Mouse (Mus musculus): ENCODE measurements at regions not wholly inside any gene's neighbourhood (a gene's known extent, or its start where the extent isn't known, plus 50 kb on each side); places are given as distances from the start of the nearest gene placed in this dataset.
"Not testable (repeated sequence)": the region's sequence is repeated elsewhere in the genome, so short reads cannot be mapped to it uniquely, and the experiment has no call there.

DNA sequence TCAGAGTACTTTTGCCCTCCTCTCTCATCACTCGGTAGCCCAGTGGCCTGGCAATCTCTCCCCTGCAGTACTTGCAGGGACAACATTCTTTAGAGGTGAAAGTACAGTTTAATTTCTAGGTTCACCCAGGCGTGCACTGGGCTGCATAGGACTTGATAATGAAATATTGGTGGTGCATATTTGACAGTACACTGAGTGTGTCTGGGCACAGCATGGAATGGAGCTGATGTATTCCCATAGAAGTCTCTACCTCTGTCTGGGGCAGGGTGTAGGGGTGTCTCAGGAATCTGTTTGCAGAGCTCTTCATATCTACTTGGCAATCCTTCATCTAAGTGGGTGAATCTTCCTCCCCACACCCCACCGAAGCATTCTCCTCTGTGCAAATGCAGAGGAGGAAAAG lies 893.8 kb downstream of the Gm9195 start:
- Histone ChIP-seq H3K4me3 (ENCODE audit: low read depth, low read length) (no peak overlapping the region), H3K27me3 (ENCODE audit: control insufficient read depth, insufficient read depth, low read length) (no peaks in the 10 kb centered on the region), H3K4me1 (ENCODE audit: control insufficient read depth, insufficient read depth, insufficient read length, low read length) (no peaks in the 10 kb centered on the region), H3K27ac (ENCODE audit: insufficient read depth, low read depth, low read length) (no peak overlapping the region), H3K36me3 (ENCODE audit: control insufficient read depth, insufficient read depth, low read length) (no peaks in the 10 kb centered on the region)
- WGBS: 54% methylated on average over 3 of the region's 3 CpGs
- TF ChIP-seq CTCF (IDR thresholded peaks at IDR 0.05; ENCODE audit: extremely low read depth, insufficient read length, insufficient replicate concordance, low read depth, low read length) (no peak), POLR2A (IDR thresholded peaks at IDR 0.05; ENCODE audit: low read depth, low read length) (no peak)

- Histone ChIP-seq H3K4me1 (ENCODE audit: control insufficient read depth, insufficient read depth, insufficient read length, low read length) (no peaks in the 10 kb centered on the region), H3K27me3 (ENCODE audit: control insufficient read depth, insufficient read depth, low read length) (no peaks in the 10 kb centered on the region), H3K4me3 (ENCODE audit: low read depth, low read length) (no peak overlapping the region), H3K36me3 (ENCODE audit: control insufficient read depth, insufficient read depth, low read length) (no peaks in the 10 kb centered on the region), H3K27ac (ENCODE audit: insufficient read depth, low read depth, low read length) (no peak overlapping the region)
- 66% methylated on average over 1 of the region's 1 CpGs for WGBS
- no peak for TF ChIP-seq CTCF (IDR thresholded peaks at IDR 0.05; ENCODE audit: extremely low read depth, insufficient read length, insufficient replicate concordance, low read depth, low read length)
- TF ChIP-seq POLR2A (IDR thresholded peaks at IDR 0.05; ENCODE audit: low read depth, low read length): no peak
Measured at GRCm38 (mm10) chr14:71588694-71589240, 902.9 kb downstream of the Gm9195 start.

DNA sequence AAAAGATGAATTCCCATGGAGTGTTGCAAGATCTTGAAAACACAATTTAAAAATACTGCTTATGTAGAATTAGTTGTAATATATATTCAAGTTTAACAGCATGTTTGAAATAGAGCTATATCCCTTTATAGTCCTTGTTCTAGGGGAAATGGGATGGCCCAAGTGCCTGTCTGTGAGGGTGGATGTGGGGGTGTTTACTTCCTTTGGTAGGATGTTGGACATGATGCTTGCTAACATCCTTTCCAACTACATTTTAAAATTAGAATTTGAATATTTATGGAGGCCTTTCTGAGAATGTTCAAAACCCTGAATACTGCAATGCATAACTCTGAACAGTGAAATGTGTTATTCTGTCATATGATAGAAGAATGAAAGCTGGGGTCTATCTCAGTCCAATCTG lies 903.6 kb downstream of the Gm9195 start:
- no peak for TF ChIP-seq CTCF (IDR thresholded peaks at IDR 0.05; ENCODE audit: extremely low read depth, insufficient read length, insufficient replicate concordance, low read depth, low read length)
- no peak for TF ChIP-seq POLR2A (IDR thresholded peaks at IDR 0.05; ENCODE audit: low read depth, low read length)
- H3K27me3 ChIP-seq (ENCODE audit: control insufficient read depth, insufficient read depth, low read length): no peaks in the 10 kb centered on the region
- H3K36me3 ChIP-seq (ENCODE audit: control insufficient read depth, insufficient read depth, low read length): no peaks in the 10 kb centered on the region
- no peaks in the 10 kb centered on the region for H3K4me1 ChIP-seq (ENCODE audit: control insufficient read depth, insufficient read depth, insufficient read length, low read length)
- no peak overlapping the region for H3K27ac ChIP-seq (ENCODE audit: insufficient read depth, low read depth, low read length)
- H3K4me3 ChIP-seq (ENCODE audit: low read depth, low read length): no peak overlapping the region

GRCm38 (mm10) chr14:71564816-71565215 lies 926.8 kb downstream of the Gm9195 start:
- H3K36me3 ChIP-seq (ENCODE audit: control insufficient read depth, insufficient read depth, low read length): no peaks in the 10 kb centered on the region
- TF ChIP-seq POLR2A (IDR thresholded peaks at IDR 0.05; ENCODE audit: low read depth, low read length): no peak
- TF ChIP-seq CTCF (IDR thresholded peaks at IDR 0.05; ENCODE audit: extremely low read depth, insufficient read length, insufficient replicate concordance, low read depth, low read length): no peak
- no peaks in the 10 kb centered on the region for H3K27me3 ChIP-seq (ENCODE audit: control insufficient read depth, insufficient read depth, low read length)
- H3K4me1 ChIP-seq (ENCODE audit: control insufficient read depth, insufficient read depth, insufficient read length, low read length): no peaks in the 10 kb centered on the region
- 53% methylated on average over 3 of the region's 3 CpGs for WGBS
- H3K4me3 ChIP-seq (ENCODE audit: low read depth, low read length): no peak overlapping the region
- H3K27ac ChIP-seq (ENCODE audit: insufficient read depth, low read depth, low read length): no peak overlapping the region

DNA sequence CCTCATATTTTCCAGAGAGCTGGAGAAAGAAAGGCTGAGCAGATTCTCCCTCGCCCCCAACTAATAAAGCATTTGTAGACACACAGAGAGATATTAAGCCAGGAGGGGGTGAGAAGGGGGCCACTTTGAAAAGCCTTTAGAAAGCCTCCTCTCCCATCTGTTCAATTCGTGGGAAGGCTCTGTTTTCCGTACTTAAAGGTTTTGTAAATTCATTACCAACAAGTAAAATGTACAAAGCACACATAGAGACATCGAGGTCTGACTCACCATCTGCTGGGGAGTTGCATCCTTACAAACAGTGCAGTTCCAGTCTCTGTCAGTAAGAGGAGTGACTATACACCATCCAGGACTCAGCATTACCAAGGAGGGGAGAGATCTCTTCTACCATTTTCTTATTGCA lies 929.7 kb downstream of the Gm9195 start:
- 77% methylated on average over 4 of the region's 4 CpGs for WGBS
- Histone ChIP-seq H3K36me3 (ENCODE audit: control insufficient read depth, insufficient read depth, low read length) (no peaks in the 10 kb centered on the region), H3K4me1 (ENCODE audit: control insufficient read depth, insufficient read depth, insufficient read length, low read length) (no peaks in the 10 kb centered on the region), H3K27ac (ENCODE audit: insufficient read depth, low read depth, low read length) (no peak overlapping the region), H3K4me3 (ENCODE audit: low read depth, low read length) (no peak overlapping the region), H3K27me3 (ENCODE audit: control insufficient read depth, insufficient read depth, low read length) (no peaks in the 10 kb centered on the region)
- no peak for TF ChIP-seq CTCF (IDR thresholded peaks at IDR 0.05; ENCODE audit: extremely low read depth, insufficient read length, insufficient replicate concordance, low read depth, low read length)
- no peak for TF ChIP-seq POLR2A (IDR thresholded peaks at IDR 0.05; ENCODE audit: low read depth, low read length)

DNA sequence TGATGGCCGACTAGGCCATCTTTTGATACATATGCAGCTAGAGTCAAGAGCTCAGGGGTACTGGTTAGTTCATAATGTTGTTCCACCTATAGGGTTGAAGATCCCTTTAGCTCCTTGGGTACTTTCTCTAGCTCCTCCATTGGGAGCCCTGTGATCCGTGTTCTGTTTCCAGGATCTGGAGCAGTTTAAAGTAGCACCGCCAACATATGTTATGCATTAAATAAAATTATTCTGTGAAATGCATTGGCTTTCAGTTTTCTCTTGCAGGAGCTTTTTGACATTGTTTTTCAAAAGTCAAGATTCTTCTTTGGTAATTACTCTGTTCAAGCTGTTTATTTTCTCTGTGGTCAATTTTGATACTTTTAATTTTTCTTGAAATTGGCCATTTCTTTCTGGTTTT lies 937.3 kb downstream of the Gm9195 start:
- H3K4me3 ChIP-seq (ENCODE audit: low read depth, low read length); H3K4me1 ChIP-seq (ENCODE audit: control insufficient read depth, insufficient read depth, insufficient read length, low read length); H3K27me3 ChIP-seq (ENCODE audit: control insufficient read depth, insufficient read depth, low read length); H3K36me3 ChIP-seq (ENCODE audit: control insufficient read depth, insufficient read depth, low read length); H3K27ac ChIP-seq (ENCODE audit: insufficient read depth, low read depth, low read length): not testable (repeated sequence)
- WGBS: 96% methylated on average over 2 of the region's 3 CpGs

DNA sequence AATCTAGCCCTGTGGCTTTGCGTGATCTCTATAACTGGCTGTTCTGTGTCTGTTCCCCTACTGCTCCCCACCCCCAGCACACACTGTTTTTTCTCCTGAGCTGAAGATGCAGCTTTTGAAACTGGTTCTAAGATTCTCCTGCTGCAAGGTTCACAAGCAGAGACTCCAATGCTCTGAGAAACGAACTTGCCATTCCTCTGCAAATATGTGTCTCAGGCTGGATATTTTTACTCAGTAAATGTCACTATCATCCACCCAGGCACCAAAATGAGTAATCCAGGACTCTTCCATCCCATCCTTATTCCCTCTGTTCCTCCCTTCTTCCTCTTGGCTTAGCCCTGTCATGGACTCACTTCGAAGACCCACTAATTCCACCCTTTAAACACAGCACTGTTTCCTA lies 943.9 kb upstream of the Fam160b2 start:
- no peak overlapping the region for H3K4me3 ChIP-seq (ENCODE audit: low read depth, low read length)
- no peak overlapping the region for H3K27ac ChIP-seq (ENCODE audit: insufficient read depth, low read depth, low read length)
- 77% methylated on average over 3 of the region's 3 CpGs for WGBS
- H3K4me1 ChIP-seq (ENCODE audit: control insufficient read depth, insufficient read depth, insufficient read length, low read length): no peaks in the 10 kb centered on the region
- no peaks in the 10 kb centered on the region for H3K36me3 ChIP-seq (ENCODE audit: control insufficient read depth, insufficient read depth, low read length)
- TF ChIP-seq CTCF (IDR thresholded peaks at IDR 0.05; ENCODE audit: extremely low read depth, insufficient read length, insufficient replicate concordance, low read depth, low read length) (no peak), POLR2A (IDR thresholded peaks at IDR 0.05; ENCODE audit: low read depth, low read length) (no peak)
- H3K27me3 ChIP-seq (ENCODE audit: control insufficient read depth, insufficient read depth, low read length): no peaks in the 10 kb centered on the region
